Mouse (Mus musculus): ENCODE data around the gene Map2k7.

The Map2k7 gene

GRCm38 (mm10) chr8:4259125-4259804 is 20.7 kb downstream of the Map2k7 start, which contains the start of gene Ctxn1:
Ctxn1 (minus strand) TSS chr8:4259274.
- DNase-seq (ENCODE audit: low spot score), result peak; percentile 96

GRCm38 (mm10) chr8:4259805-4260170 is 21.2 kb downstream of the Map2k7 start:
- DNase-seq (ENCODE audit: low spot score), result no peak

- DNase-seq (ENCODE audit: low spot score), result no peak
These were observed 24.7 kb downstream of the Map2k7 start for GRCm38 (mm10) chr8:4263105-4263791.

GRCm38 (mm10) chr8:4265160-4265914 is 26.8 kb downstream of the Map2k7 start:
- DNase-seq (ENCODE audit: low spot score), result no peak

GRCm38 (mm10) chr8:4267627-4268026 is 29.1 kb downstream of the Map2k7 start:
- no peak for DNase-seq (ENCODE audit: low spot score)

GRCm38 (mm10) chr8:4269609-4270008 is 31.1 kb downstream of the Map2k7 start:
- DNase-seq (ENCODE audit: low spot score), result no peak

GRCm38 (mm10) chr8:4275275-4276110 is 37.0 kb downstream of the Map2k7 start, which contains the start of gene Timm44:
Timm44 (minus strand) TSS chr8:4275913.
- DNase-seq (ENCODE audit: low spot score), result peak; percentile 95

- DNase-seq (ENCODE audit: low spot score), result no peak
These were observed 37.5 kb downstream of the Map2k7 start for GRCm38 (mm10) chr8:4276111-4276465.

GRCm38 (mm10) chr8:4292738-4293137 is 54.2 kb downstream of the Map2k7 start:
- no peak for DNase-seq (ENCODE audit: low spot score)
